Mouse (Mus musculus) cerebellum, adult (tissue): ENCODE data around the gene Tysnd1.

Experiments used
- ATAC-seq: cut with Nextera tagmentation; 2 replicates; pipeline ENCODE4 v1.9.2; 2017; ENCODE audit warnings: mild to moderate bottlenecking, moderate library complexity, mixed read lengths; ENCODE audit not compliant: insufficient number of reproducible peaks, low FRiP score, low TSS enrichment

Tysnd1 gene

DNA sequence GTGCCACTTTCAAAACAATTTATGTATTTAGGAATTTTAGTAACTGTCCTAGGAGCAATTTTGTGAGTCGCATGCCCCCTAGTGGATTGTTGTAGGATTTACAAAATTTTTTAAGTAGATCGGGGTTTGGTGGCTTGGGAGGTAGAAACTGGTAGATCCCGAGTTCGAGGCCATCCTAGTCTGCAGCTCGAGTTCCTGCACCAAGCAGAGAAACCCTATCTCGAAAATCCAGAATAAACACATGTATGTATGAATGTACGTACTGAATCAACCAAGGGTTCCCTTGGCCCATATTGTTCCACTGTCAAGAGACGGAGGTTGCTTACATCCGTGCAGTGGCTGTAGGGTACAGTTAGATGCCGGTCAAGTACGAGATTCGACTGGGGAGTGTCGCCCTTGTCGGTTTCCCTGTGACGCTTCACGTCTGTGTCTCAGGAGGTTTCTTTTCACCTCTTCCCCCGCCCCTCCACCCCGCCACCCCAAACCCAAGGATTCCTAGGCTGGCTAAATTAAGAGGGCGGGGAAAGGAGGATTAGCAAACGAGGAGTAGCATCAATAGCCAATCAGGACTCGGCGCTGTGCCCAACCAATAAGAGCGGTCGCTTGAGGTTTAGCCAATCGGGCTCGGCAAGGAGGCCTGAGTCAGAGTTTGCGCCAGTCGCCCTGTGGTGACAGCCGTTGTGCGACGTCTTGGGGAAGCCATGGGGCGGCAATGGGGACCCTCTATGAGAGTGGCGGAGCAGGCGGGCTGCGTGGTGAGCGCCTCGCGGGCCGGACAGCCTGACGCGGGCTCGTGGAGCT, at the start of gene Tysnd1:
Gene Tysnd1 (plus strand): TSS at position 645 of the 801 bp plus-strand sequence.
- peak; percentile 90 for ATAC-seq

DNA sequence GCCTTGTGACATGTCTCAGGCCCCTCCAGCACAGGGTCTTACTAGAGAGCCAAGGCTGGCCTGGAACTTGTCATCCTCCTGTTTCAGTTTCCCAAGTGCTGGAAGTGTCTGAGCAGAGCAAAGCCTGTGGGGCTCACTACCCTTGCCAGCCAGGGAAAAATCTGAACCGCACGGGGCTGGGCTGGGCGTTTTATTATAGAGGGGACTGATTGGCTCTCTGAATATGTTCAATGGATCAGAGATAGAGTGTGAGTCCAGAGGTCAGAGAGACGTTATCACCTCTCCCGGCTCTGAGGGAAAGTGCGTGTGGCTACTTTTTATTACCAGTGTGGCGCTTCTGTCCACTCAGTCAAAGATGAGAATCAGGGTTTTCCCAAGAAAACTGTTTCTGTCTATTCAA, 48.8 kb upstream of the Tysnd1 start:
- ATAC-seq: no peak

DNA sequence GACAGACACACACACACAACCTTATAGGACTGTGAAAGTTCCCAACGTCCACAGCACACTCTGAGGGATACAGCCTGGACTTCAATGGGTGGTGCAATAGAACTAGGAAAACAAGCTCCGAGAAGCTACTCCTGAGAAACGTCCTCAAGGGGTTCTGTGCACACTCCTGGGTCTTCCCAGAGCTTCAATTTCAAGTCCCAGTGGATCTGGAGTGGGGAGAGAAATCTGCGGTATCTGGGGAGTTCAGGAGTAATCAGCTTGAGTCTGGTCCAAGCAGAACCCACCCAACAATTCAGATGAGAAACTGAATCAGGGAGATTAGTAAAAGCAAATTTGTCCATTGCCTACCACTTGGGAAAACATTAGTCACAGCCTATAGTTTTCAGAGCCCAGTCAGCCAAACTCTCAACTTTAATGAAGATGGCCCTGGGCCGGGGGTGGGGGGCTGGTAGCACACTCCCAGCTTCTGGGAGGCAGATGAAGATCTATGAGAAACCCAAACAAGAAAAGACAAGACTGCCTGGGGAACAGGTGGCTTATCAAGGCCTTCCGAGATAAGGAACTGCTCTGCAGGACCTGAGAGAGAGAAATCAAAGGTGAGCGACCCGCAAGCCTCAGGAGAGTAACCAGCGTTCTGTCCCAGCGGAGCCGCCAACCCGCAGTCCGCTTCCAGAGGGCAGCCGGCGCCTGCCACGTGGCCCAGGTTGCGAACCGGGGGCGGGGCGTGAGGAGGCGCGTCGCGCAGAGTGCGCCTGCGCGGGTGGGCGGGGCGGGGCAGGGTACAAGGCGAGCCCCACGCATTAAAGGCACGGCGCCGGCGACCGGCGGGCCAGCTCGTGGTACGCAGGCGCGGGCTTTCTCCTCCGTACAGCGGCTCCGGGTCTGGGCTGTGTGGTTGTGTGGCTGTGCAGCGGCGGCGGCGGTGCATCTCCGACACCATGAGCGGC, 47.3 kb upstream of the Tysnd1 start, which contains the start of gene Ppa1:
Gene Ppa1 (plus strand): TSS at position 763 of the 947 bp plus-strand sequence.
- ATAC-seq: peak; percentile 97

DNA sequence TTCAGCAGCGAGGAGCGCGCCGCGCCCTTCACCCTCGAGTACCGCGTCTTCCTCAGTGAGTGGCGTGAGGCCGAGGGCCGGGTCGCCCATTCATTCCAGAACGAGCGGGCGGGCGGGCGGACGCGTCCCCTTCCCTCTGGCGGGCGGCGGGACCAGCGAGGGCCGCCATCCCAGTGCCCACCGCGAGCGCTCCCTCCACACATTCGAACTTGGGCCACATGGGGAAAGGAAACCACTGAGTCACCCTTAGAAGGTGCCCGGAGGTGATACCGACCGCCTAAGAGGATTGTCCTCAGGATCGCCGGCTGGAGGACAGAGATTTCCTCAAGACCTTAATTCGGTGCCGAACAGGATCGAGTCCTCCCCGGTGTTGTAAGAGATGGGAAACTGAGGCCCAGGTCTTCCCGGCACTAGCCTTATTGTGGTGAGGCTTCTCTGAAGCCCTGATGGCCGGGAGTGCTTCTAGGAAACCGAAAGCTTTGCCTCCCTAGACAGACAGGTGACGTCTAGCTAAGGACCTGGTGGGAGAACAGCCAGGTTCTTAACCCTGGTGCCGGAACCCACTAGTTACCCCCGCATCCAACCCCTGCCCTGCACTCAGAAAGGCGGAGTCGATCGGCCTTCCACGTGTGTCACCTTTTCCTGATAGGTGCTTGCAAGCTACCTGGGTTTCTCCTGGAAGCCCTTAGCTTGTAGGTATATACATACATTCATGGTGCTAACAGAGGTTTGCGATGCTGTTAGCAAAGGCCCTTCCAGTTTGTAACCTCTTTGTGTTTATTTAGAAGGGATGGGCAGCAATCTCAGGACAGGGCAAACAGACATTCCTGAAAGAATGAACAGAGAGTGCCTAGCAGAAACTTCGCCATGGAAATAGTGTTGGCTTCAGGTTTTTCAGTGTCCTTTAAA, 46.3 kb upstream of the Tysnd1 start:
- peak; percentile 39; the same call in 1 of the 2 replicates for ATAC-seq

DNA sequence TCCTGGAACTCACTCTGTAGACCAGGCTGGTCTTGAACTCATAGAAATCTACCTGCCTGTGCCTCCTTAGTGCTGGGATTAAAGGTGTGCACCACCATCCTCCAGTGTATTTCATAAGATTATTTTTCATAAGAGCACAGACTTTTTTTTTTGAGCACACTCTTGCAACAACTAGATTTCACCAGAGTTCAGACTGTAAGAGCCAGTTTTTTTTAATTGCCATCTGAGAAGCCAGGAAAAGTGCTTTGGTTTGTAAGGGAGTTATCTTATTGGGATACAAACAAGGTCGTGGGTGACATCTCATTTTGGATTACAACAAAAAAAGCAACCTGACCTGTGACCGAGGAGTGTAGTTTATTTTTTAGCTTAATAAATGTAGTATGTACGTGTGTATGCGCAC, 41.2 kb upstream of the Tysnd1 start:
- ATAC-seq: no peak

DNA sequence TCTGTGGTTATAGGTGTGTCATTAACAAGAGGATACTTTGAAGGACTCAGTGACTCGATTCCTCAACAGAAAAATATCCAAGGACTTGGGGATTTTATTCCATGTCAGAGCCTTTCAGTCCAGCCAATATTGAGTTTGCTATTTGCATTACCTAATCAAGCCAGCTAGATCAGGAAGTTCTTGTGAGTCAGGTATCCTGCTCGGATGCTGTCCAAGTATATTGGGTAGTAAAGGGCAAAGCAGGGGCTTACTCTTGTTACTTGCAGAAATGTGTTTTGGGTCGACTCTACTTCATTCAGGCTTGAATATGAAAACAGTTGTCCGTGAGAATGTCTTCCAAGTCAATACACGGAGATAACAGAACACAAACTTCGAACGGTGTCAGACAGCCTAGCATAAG, 40.6 kb upstream of the Tysnd1 start:
- ATAC-seq: no peak

DNA sequence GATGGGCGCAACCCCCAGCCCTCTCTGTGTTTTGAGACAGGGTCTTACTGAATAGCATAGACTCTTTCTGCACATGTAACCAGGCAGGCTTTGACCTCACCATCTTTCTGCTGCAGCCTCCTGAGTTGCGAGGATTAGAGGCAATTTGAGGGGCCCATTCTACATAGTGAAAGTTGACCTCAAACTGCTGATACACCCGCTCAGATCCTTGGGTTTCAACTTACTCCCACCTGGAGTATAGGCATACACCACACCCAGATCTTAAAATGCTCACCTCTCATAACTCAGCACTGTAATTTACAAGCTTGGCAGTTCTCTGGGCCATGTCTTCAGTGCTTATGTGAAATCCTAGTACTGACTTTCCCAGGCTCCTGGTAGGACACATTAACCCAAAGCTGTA, 40.1 kb upstream of the Tysnd1 start:
- ATAC-seq: no peak

DNA sequence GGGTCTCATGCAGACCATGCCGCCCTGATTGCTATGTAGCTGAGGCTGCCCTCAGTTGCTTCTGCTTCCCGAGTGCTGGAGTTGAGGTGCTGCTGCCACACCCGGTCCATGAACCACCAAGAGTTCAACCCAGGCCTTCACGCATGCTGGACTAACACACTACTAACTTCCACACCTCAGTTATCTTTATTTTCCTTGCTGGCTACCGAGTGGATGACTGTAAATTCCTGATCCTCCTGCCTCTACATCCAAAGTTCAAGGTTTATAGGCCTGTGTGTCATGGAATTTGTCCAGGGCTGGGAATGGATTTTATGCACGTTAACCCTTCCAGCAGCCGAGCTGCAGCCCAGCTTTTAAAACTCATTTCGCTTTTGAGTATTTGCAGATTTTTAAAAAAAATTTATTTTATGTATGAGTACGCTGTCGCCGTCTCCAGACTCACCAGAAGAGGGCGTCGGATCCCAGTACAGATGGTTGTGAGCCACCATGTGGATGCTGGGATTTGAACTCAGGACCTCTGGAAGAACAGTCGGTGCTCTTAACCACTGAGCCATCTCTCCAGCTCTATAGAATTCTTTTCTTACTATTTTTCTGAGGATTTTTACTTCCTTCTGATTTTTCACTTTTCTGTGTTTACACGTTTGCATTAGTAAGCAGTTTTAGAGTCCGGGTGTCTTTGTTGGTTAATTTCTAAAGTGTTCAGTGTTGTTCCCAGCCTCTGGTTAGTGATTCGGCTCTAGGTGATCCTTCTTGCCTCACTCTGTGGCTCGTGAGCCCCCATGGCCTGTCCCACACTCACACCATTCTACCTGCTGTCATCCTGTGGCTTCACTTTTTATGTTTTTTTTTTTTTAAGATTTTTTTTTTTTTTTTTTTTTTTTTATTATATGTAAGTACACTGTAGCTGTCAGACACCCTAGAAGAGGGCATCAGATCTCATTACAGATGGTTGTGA, 38.1 kb upstream of the Tysnd1 start:
- ATAC-seq: no peak

DNA sequence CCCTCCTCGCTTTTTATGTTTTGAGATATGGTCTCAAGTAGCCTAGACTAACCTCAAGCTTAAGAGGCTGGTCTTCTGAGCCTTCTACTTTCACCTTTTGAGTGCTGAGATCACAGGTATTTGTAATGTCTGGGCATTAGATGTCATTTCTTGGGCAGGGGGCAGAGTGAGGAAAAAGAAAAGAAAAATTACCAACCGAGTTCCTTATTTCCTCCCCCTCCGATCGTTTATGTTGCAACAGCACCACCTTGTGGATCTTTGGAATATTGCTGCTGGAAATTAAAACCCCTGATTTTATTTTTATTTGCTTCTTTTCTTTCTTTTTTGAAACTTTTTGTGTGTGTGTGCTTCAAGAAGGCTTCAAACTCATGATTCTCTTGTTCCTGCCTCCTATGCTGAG, 37.3 kb upstream of the Tysnd1 start:
- no peak; the same call in 1 of the 2 replicates for ATAC-seq

DNA sequence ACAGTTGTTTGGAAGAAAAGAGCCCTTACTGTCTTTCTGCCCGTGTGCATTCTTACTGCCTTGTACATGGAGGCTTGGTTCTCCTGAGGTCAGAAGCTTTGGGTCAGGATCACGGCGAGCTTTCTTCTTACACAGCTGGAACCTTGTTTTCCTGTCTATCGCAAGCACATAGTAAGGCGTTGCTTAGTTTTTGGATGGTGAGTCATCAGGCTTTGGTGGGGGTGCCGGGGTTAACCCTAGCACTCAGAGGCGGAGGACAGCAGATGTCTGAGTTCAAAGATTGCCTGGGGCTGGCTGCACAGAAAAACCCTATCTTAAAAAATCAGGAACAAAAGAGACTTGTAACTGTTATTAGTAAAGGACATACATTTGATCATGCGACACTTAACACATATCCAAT, 33.4 kb upstream of the Tysnd1 start:
- ATAC-seq: no peak

DNA sequence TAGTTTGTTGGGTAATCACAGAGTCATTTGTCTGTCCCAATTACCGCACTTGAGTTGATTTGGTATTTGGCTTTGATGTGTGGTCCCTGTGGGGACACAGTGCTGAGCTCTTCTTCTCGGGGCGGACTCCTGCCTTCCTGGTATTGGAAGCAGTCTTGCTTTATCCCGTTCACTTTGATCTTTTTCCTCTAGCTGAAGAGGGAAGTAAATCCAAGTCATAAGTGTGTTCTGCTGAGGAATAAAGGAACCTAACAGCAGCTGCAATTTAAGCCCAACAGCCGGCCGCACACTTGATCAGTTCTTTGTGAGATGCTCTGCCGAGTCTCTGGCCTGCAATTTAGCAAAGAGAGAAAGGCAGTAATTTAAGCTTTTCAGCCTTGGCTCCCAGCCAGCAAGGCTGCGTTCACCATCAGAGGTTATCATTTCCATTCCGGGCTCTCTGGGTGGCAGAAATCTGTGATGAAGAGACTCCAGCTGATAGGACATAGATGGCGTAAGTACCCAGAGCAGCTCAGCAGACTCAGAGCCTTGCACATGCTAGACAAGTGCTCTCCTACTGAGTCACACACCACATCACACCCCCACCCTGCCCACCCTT, 32.8 kb upstream of the Tysnd1 start:
- no peak for ATAC-seq

DNA sequence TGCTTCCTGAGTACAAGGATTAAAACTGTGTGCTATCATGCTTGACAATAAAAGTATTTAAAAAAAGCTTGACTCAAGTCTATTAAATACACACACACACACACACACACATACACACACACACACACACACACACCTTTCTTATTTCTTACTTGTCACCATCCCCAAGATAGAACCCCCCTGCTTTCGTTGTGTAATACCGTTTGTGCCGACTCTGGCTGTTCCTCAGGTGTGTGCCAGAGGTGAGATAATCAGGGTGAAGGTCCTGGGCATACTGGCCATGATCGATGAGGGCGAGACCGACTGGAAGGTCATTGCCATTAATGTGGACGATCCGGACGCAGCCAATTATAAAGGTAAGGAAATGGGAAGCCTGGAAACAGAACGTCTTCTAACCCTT, 30.2 kb upstream of the Tysnd1 start:
- no peak for ATAC-seq

DNA sequence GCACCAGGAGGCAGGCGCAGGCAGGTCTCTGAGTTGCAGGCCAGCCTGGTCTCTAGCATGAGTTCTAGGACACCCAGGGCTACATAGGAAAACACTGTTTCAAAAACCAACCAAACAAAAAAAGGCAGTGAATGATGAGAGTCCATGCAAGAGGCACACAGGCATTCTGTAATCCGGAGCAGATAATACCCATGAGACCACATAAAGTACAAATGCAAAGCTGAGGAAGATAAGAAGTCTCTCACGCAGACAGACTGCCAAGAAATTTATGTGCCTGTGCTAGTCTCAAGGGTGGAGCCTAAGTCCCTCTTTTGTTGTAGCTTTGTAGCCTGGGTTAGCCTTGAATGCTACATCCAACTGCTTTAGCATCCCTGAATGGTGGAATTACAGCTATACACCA, 29.7 kb upstream of the Tysnd1 start:
- no peak for ATAC-seq

DNA sequence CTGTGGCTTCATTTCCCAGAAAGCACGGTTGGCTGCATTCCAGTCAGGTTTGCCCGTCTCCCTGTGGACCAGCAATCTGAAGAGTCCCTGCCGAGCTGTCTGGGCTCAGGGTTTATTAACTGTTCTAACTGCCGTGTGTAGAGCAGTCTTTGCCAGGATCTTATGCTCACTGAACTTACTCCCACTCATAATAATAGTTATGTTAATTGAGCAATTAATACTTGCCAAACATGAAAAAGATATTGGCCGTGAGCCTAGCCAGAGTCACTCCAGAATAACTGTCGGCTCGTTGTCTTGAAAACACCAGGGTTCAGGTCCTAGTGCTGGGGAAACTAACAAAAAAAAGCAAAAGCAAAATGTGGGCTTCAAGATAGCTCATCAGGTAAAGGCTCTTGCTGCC, 26.0 kb upstream of the Tysnd1 start:
- ATAC-seq: no peak

DNA sequence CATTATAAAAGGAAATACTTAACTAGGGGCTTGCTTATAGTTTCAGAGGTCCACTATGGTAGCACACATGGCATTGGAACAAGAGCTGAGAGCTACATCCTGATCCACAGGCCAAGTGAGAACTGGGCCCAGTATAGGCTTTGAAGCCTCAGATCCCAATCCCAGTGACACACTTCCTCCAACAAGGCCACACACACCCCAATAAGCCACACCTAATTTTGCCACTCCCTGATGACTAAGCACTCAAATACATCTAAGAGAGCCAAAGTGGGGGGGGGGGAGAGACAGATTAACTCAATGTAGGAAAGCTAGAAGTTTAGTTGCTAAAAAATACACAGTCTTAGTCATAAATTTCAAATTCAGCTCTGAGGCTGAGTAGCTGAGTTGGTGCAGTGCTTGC, 25.4 kb upstream of the Tysnd1 start:
- no peak for ATAC-seq

DNA sequence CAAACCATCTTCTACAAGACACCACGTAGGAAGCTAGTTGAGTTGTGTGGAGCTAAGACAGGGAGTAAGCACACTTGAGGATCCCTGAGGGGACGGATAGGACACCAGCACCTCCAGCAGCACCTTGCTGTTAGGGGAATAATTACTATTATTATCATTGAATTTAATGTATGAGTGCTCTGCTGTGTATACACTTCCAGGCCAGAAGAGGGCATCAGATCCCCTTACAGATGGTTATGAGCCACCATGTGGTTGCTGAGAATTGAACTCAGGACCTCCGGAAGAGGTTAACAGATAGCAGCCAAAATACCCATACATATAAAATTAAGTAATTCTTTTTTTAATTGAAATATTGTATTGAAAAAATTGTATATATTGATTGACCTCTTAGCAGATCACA, 24.6 kb upstream of the Tysnd1 start:
- ATAC-seq: no peak

DNA sequence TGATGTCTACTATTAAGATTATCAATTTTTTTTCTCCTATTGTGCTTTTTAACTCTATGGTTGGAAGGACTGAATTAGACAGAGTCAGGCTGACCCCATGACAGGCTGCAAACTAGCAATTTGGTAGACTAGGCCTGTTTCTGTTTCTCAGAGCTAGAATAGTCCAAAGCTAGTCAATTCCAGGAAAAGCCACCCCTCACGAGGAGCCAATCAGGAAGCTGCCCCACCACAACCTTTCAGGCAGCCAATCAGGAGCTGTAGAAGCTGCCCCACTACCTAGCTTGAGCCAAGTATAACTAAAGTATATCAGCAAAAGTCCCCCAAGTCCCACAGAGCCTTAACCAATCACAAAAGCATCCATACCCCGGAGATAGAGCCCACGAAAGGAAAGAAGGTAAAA, 19.4 kb upstream of the Tysnd1 start:
- ATAC-seq: no peak

DNA sequence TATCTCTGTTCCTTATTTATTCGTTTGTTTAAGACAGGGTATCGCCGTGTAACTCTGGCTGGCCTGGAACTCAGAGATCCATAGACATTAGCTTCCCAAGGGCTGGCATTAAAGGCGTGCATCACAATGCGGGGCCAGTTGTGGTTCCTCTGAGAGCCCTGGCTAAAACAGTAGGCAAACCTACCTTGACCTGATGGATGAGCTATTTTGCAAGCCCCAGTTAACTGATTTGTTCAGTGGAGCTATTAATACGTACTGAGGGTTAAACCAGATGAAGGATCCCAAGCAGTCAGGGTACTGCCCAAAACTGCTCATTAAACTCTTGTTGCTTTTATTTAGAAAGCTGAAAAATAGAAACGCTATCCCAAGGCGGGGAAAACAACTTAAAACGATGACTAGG, 15.8 kb upstream of the Tysnd1 start:
- 0 out of 2 replicates have a peak, but pooled peaks have one; percentile 2 for ATAC-seq
